Mouse (Mus musculus): ENCODE results near the gene Ogfod2.

- no peak for TF ChIP-seq CTCF (IDR thresholded peaks at IDR 0.05; ENCODE audit: extremely low read depth, insufficient read depth, insufficient read length, insufficient replicate concordance)
- TF ChIP-seq POLR2A (IDR thresholded peaks at IDR 0.05; ENCODE audit: low read depth, low read length), result no peak
Observed at GRCm38 (mm10) chr5:124119204-124119603, 7.1 kb downstream of the Ogfod2 start.

Data from spleen, adult 2 months (tissue).